Mouse (Mus musculus) intestine, embryonic 15.5 days (tissue): Measurements from ENCODE around the gene Cabin1. TPM values are rescaled to one million over a fixed set of nuclear protein-coding genes. Genes with fewer than 3 reads are reported as not detected.

Source experiments
- ATAC-seq: fragments of 200-750 bp; cut with Nextera tagmentation; 2 replicates; pipeline ENCODE4 v1.8.0; 2017; ENCODE audit warnings: moderate TSS enrichment, moderate library complexity
- H3K27ac ChIP-seq: fragments of 300-500 bp; sonication (generic); 2 replicates; pipeline ENCODE4 v1.5.1; 2015; ENCODE audit warnings: mild to moderate bottlenecking, inconsistent platforms
- H3K27me3 ChIP-seq: fragments of 300-500 bp; sonication (generic); replicated peaks from 2 replicates; pipeline ENCODE4 v1.6.1; 2015; ENCODE audit warnings: inconsistent platforms
- H3K36me3 ChIP-seq: fragments of 300-500 bp; sonication (generic); 2 replicates; pipeline ENCODE4 v1.6.1; 2015; ENCODE audit warnings: inconsistent platforms
- H3K4me1 ChIP-seq: fragments of 300-500 bp; sonication (generic); replicated peaks from 2 replicates; pipeline ENCODE4 v1.6.1; 2015; ENCODE audit warnings: inconsistent platforms
- H3K4me2 ChIP-seq: fragments of 300-500 bp; sonication (generic); replicated peaks from 2 replicates; pipeline ENCODE4 v1.6.1; 2015; ENCODE audit warnings: mild to moderate bottlenecking, inconsistent platforms
- H3K4me3 ChIP-seq: fragments of 300-500 bp; sonication (generic); replicated peaks from 2 replicates; pipeline ENCODE4 v1.5.1; 2015; ENCODE audit warnings: inconsistent platforms
- H3K9ac ChIP-seq: fragments of 300-500 bp; sonication (generic); 2 replicates; pipeline ENCODE4 v1.6.1; 2015; ENCODE audit warnings: inconsistent platforms
- H3K9me3 ChIP-seq: fragments of 300-500 bp; sonication (generic); 2 replicates; pipeline ENCODE4 v1.6.1; 2016; ENCODE audit warnings: inconsistent platforms
- WGBS: fragments of 180-500 bp; shearing (Covaris S2); methylation state at CpG from one replicate; pipeline ENCODE4 v1.1.7; 2015; 5-methylcytosine and 5-hydroxymethylcytosine counted together
- polyA plus RNA-seq: library from polyadenylated mRNA; unstranded; fragments of >200 nt; fragmentation: Nextera tagmentation; extraction: Ambion mirVana; gene quantifications from 2 replicates; pipeline ENCODE4 v1.2.1, GENCODE M21; 2015

Gene Cabin1
- polyA plus RNA-seq, 1 experiment from 2014 or later, result 32.6 TPM

- H3K36me3 ChIP-seq, result no peaks in the 10 kb centered on the region
- no peaks in the 10 kb centered on the region for H3K9me3 ChIP-seq
- peaks cover 9% of the 10 kb centered on the region; the same call in 1 of the 2 replicates for H3K4me1 ChIP-seq
- H3K4me2 ChIP-seq, result no peak overlapping the region
- no peak for ATAC-seq
- H3K4me3 ChIP-seq, result no peak overlapping the region
- no peak overlapping the region for H3K9ac ChIP-seq
- WGBS, result 87% methylated on average over 12 of the region's 12 CpGs
- no peak overlapping the region for H3K27ac ChIP-seq
- H3K27me3 ChIP-seq, result no peaks in the 10 kb centered on the region
Measured at GRCm38 (mm10) chr10:75636084-75636786, 127.9 kb downstream of the Cabin1 start.

- Histone ChIP-seq H3K4me1 (peaks cover 9% of the 10 kb centered on the region; the same call in 1 of the 2 replicates), H3K36me3 (no peaks in the 10 kb centered on the region), H3K9ac (no peak overlapping the region), H3K4me2 (no peak overlapping the region), H3K27ac (no peak overlapping the region), H3K27me3 (no peaks in the 10 kb centered on the region), H3K9me3 (no peaks in the 10 kb centered on the region), H3K4me3 (no peak overlapping the region)
- 11% methylated on average over 9 of the region's 9 CpGs for WGBS
- ATAC-seq, result peak; percentile 46; the same call in 1 of the 2 replicates
Measured at GRCm38 (mm10) chr10:75635693-75636055, 128.5 kb downstream of the Cabin1 start.

- H3K9ac ChIP-seq, result no peak overlapping the region
- no peak overlapping the region for H3K4me3 ChIP-seq
- H3K36me3 ChIP-seq, result no peaks in the 10 kb centered on the region
- peaks cover 7% of the 10 kb centered on the region; the same call in 1 of the 2 replicates for H3K4me1 ChIP-seq
- no peak overlapping the region for H3K27ac ChIP-seq
- 70% methylated on average over 14 of the region's 14 CpGs for whole genome bisulfite sequencing
- H3K4me2 ChIP-seq, result no peak overlapping the region
- H3K9me3 ChIP-seq, result no peaks in the 10 kb centered on the region
- H3K27me3 ChIP-seq, result no peaks in the 10 kb centered on the region
- ATAC-seq, result no peak
Measured at GRCm38 (mm10) chr10:75635019-75635692, 129.0 kb downstream of the Cabin1 start.

- Histone ChIP-seq H3K9me3 (no peaks in the 10 kb centered on the region), H3K36me3 (no peaks in the 10 kb centered on the region), H3K4me2 (no peak overlapping the region), H3K9ac (no peak overlapping the region), H3K4me3 (no peak overlapping the region), H3K4me1 (peaks cover 6% of the 10 kb centered on the region; the same call in 1 of the 2 replicates), H3K27me3 (no peaks in the 10 kb centered on the region), H3K27ac (no peak overlapping the region)
- WGBS, result 94% methylated on average over 8 of the region's 8 CpGs
- ATAC-seq, result no peak
Measured at GRCm38 (mm10) chr10:75634610-75635009, 129.5 kb downstream of the Cabin1 start.

GRCm38 (mm10) chr10:75633576-75634139 is 130.5 kb downstream of the Cabin1 start:
- no peak for ATAC-seq
- WGBS, result 76% methylated on average over 12 of the region's 14 CpGs

GRCm38 (mm10) chr10:75633048-75633447 is 131.1 kb downstream of the Cabin1 start:
- Histone ChIP-seq H3K9me3 (no peaks in the 10 kb centered on the region), H3K4me1 (peaks cover 6% of the 10 kb centered on the region; the same call in 1 of the 2 replicates), H3K4me3 (no peak overlapping the region), H3K27me3 (no peaks in the 10 kb centered on the region), H3K27ac (no peak overlapping the region), H3K36me3 (no peaks in the 10 kb centered on the region), H3K4me2 (no peak overlapping the region), H3K9ac (no peak overlapping the region)
- no peak for ATAC-seq
- WGBS, result 65% methylated on average over 5 of the region's 5 CpGs

More at GRCm38 (mm10) chr10:75633576-75634139, 130.5 kb downstream of the Cabin1 start:
- H3K4me3 ChIP-seq, result no peak overlapping the region
- H3K9me3 ChIP-seq, result no peaks in the 10 kb centered on the region
- no peak overlapping the region for H3K27ac ChIP-seq
- H3K36me3 ChIP-seq, result no peaks in the 10 kb centered on the region
- H3K4me1 ChIP-seq, result peaks cover 6% of the 10 kb centered on the region; the same call in 1 of the 2 replicates
- no peak overlapping the region for H3K4me2 ChIP-seq
- H3K27me3 ChIP-seq, result no peaks in the 10 kb centered on the region
- no peak overlapping the region for H3K9ac ChIP-seq

- peak; percentile 50; the same call in 1 of the 2 replicates for ATAC-seq
- H3K9me3 ChIP-seq, result no peaks in the 10 kb centered on the region
- no peak overlapping the region for H3K27ac ChIP-seq
- H3K4me2 ChIP-seq, result no peak overlapping the region
- H3K4me3 ChIP-seq, result no peak overlapping the region
- WGBS, result 35% methylated on average over 5 of the region's 5 CpGs
- no peak overlapping the region for H3K9ac ChIP-seq
- no peaks in the 10 kb centered on the region for H3K36me3 ChIP-seq
- H3K27me3 ChIP-seq, result no peaks in the 10 kb centered on the region
- H3K4me1 ChIP-seq, result peaks cover 6% of the 10 kb centered on the region; the same call in 1 of the 2 replicates
Measured at GRCm38 (mm10) chr10:75632633-75633032, 131.5 kb downstream of the Cabin1 start.

GRCm38 (mm10) chr10:75627490-75627889 is 136.7 kb downstream of the Cabin1 start:
- Histone ChIP-seq H3K27ac (no peak overlapping the region), H3K4me1 (0 out of 2 replicates have a peak, but pooled peaks cover 3% of the 10 kb centered on the region), H3K4me3 (no peak overlapping the region), H3K36me3 (no peaks in the 10 kb centered on the region), H3K27me3 (no peaks in the 10 kb centered on the region), H3K9ac (no peak overlapping the region), H3K9me3 (no peaks in the 10 kb centered on the region), H3K4me2 (no peak overlapping the region)
- ATAC-seq, result no peak
- 60% methylated on average over 3 of the region's 3 CpGs for WGBS

GRCm38 (mm10) chr10:75626991-75627390 is 137.2 kb downstream of the Cabin1 start:
- H3K36me3 ChIP-seq, result no peaks in the 10 kb centered on the region
- H3K9me3 ChIP-seq, result no peaks in the 10 kb centered on the region
- H3K4me1 ChIP-seq, result 0 out of 2 replicates have a peak, but pooled peaks cover 3% of the 10 kb centered on the region
- no peak overlapping the region for H3K4me3 ChIP-seq
- 57% methylated on average over 3 of the region's 3 CpGs for WGBS
- H3K4me2 ChIP-seq, result no peak overlapping the region
- H3K27ac ChIP-seq, result no peak overlapping the region
- H3K27me3 ChIP-seq, result no peaks in the 10 kb centered on the region
- no peak for ATAC-seq
- H3K9ac ChIP-seq, result no peak overlapping the region

- no peak for ATAC-seq
- WGBS, result 37% methylated on average over 6 of the region's 6 CpGs
- Histone ChIP-seq H3K9me3 (no peaks in the 10 kb centered on the region), H3K4me1 (0 out of 2 replicates have a peak, but pooled peaks cover 3% of the 10 kb centered on the region), H3K4me2 (no peak overlapping the region), H3K27ac (no peak overlapping the region), H3K36me3 (no peaks in the 10 kb centered on the region), H3K4me3 (no peak overlapping the region), H3K9ac (no peak overlapping the region), H3K27me3 (no peaks in the 10 kb centered on the region)
Measured at GRCm38 (mm10) chr10:75625920-75626319, 138.2 kb downstream of the Cabin1 start.

GRCm38 (mm10) chr10:75620818-75621217 is 143.3 kb downstream of the Cabin1 start:
- Histone ChIP-seq H3K9ac (no peak overlapping the region), H3K4me1 (no peaks in the 10 kb centered on the region), H3K4me3 (no peak overlapping the region), H3K27me3 (no peaks in the 10 kb centered on the region), H3K4me2 (no peak overlapping the region), H3K36me3 (no peaks in the 10 kb centered on the region), H3K9me3 (no peaks in the 10 kb centered on the region), H3K27ac (no peak overlapping the region)
- 55% methylated on average over 3 of the region's 3 CpGs for WGBS
- no peak for ATAC-seq

- WGBS, result 85% methylated on average over 4 of the region's 4 CpGs
- H3K9ac ChIP-seq, result no peak overlapping the region
- ATAC-seq, result no peak
Measured at GRCm38 (mm10) chr10:75616044-75616443, 148.1 kb downstream of the Cabin1 start.

More at GRCm38 (mm10) chr10:75616044-75616443, 148.1 kb downstream of the Cabin1 start:
- H3K27ac ChIP-seq, result no peak overlapping the region
- H3K36me3 ChIP-seq, result no peaks in the 10 kb centered on the region
- no peaks in the 10 kb centered on the region for H3K4me1 ChIP-seq
- no peaks in the 10 kb centered on the region for H3K27me3 ChIP-seq
- no peaks in the 10 kb centered on the region for H3K9me3 ChIP-seq
- no peak overlapping the region for H3K4me2 ChIP-seq
- no peak overlapping the region for H3K4me3 ChIP-seq
